Mouse (Mus musculus) heart, postnatal 4 days (tissue): ENCODE data around the gene 1700003F12Rik. TPM values are rescaled to one million over a fixed set of nuclear protein-coding genes. Genes with fewer than 3 reads are reported as not detected.

Experiments
- DNase-seq: peaks from one replicate; pipeline ENCODE4 v3.0.0; 2021
- total RNA-seq, 2 experiments: library from RNA; stranded (reverse); gene quantifications; 2 replicates each; pipeline ENCODE4 v1.2.3; 2021

Gene 1700003F12Rik
- total RNA-seq, 2 experiments from 2014 or later, result 0.81 TPM; not detected in 1

DNA sequence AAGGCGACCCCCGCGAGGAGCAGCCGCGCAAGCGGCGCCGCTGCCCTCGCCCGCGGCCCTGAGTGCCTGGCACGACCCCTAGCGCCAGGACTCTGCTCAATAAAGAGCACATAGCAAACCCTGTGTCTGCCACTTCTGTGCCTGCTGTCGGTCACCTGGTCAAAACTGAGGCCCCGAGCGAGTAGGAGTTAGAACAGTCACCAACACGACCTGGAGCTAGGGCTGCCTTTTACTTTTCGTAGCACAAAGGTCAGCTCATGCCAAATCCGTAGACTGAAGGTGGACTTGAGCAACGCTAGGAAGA lies 3.0 kb downstream of the 1700003F12Rik start:
- DNase-seq, result no peak

DNA sequence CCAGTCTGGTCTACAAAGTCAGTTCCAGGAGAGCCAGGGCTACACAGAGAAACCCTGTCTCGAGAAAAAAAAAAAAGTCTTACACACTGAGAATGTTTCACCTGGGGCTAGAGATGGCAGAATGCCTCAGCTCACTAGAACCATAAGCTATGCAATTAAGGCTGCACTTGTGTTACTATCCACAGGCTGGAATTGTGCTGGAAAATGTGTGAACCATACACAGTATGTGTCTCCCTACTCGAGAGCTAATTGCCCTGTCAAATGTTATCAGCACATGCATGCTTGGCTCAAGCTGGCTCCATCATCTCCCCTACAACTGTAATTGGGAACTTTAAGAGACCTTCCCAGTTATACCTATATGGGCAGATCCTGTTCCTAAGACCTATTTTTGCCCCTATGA lies 4.1 kb downstream of the 1700003F12Rik start:
- no peak for DNase-seq

DNA sequence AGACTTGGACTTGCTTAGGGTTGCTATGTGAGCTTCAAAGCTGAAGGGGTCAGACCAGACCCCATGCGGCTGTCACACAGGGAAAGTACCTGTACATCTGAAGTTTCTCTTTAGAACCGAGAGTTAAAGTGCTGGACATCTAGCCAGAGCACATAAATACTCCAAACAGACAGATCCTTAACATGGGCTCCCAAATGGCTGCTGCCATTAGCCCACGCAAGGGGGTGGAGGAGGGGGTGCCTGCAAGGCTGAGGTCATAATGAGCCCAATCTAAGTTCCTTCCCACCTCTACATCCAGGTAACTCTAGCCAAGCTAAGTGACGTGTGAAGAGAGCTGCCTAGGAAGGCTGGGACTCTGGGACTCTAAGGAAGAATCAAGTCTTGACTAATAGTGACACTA lies 4.6 kb downstream of the 1700003F12Rik start, which contains the start of gene Actl10:
Gene Actl10, plus strand, starts transcription at position 301 of the 400 bp plus-strand sequence.
- DNase-seq, result no peak

DNA sequence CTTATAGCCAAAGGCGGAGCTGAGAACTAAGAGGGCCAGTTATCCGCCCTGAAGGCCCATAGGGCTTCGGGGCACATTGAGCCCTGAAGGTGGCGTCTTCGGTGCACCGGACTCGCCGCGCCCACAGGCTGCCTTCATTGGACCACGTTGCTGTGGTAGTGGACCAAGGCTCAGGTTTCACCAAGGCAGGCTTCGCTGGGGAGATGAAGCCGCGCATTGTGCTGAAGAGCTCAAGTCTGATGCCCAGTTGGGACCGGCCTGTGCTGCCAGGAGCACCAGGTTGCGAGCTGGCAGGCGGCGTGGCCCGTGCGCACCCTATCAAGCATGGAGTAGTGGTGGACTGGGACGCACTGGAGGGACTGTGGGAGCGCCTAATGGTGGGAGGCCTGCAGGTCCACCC lies 5.0 kb downstream of the 1700003F12Rik start:
- DNase-seq, result peak; percentile 31

DNA sequence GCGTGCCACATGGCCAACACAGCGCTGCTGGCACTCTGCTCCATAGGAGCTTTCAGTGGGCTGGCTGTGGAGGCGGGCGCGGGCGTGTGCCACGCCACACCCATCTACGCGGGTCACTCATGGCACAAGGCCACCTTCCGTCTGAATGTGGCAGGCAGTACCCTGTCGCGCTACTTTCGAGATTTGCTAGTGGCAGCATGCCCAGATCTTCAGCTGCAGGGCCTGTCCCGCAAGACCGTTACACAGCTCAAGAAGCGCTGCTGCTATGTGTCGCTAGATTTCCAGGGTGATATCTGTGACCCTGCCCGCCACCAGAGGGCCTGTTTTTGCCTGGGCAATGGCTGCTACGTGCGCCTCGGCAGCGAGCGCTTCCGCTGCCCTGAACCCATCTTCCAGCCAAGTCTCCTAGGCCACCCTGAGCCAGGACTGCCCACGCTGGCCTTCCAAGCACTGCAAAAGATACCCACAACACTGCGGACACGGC lies 5.6 kb downstream of the 1700003F12Rik start:
- DNase-seq, result peak; percentile 76

DNA sequence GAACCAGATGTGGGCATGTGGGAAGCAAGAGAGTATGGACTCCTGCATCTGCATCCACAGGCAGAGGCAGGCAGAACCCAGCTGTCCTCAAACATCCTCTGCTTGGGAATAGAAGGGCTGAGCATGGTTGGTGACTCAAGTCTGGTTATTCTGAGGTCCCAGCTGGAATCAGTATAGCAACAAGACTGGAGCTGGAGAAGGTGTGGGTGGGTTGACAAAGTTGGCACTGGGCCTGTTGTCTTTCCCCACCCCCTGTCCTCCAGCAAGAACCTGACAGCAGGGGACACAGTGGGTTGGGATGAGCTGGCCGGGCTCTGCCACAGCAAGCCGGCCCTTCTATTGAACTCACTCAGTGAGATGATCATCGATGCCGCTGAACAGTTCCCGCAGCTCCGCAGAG lies 8.3 kb downstream of the 1700003F12Rik start:
- no peak for DNase-seq

DNA sequence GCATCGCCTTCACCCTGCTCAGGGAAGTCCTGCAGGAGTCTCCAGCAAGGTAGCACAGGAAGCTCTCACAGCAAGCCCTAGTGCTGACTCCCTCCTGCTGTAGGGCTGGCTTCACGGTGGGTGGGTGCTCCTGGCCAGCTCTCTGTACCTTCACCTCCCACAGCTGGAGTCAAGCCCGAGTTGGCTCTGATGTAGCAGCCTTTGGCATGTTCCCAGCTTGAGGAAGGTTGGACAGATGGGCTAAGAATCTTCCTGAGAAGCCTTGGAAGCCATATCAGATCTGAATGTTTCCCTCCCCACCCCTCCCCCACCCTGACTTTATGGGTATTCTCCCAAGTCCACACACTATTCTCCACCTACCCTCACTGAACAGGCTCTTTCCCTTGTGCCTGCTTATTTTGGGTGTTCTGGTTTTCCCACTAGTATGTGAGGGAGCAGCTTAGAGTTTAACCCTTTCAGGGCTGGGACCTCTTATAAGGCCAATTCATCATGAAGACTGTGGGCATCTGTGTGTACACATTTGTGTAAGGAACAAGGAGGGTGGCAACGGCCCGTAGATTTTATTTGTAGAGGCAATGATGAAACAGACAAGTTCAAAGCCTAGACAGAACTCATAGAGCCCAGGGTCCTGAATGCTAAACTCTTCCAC lies 10.4 kb downstream of the 1700003F12Rik start:
- peak; percentile 42 for DNase-seq

DNA sequence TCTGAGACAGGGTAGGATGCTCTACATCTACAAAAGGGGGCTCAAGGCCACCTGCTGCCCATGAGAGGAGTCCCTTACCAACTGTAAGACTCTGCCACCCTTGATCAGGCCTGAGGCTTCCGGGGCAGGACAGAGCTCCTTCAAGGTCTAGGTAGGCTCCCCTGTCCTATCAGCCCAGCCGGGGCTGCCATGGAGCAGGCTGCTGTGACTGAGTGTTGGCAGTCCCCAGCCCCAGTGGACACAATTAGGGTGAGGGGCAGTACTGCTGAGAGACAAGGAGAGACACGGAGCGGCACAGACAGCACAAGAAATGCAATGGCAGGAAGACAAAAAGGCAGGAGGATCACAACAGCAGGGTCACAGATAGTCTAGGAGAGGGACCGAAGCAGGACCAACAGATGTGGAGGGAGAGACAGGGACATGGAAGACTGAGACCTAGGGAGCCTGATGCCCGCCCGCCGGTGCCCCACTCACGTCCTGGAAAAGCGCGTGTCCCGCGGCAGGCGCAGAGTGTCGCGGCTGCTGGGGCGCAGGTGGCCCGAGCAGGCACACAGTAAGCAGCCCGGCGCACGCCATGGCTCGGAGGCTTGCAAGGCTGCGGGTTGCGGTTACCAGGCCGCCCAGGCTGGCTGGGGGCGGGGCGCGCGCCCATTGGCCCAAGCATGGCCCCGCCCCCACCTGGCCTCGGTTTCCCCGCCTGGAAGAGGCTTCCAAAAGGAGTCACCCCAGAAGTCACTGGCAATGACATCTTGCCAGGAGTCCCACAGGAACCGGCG lies 11.6 kb downstream of the 1700003F12Rik start, which contains the start of gene Necab3:
Gene Necab3, minus strand, starts transcription at position 627 of the 776 bp plus-strand sequence.
- DNase-seq, result peak; percentile 45

DNA sequence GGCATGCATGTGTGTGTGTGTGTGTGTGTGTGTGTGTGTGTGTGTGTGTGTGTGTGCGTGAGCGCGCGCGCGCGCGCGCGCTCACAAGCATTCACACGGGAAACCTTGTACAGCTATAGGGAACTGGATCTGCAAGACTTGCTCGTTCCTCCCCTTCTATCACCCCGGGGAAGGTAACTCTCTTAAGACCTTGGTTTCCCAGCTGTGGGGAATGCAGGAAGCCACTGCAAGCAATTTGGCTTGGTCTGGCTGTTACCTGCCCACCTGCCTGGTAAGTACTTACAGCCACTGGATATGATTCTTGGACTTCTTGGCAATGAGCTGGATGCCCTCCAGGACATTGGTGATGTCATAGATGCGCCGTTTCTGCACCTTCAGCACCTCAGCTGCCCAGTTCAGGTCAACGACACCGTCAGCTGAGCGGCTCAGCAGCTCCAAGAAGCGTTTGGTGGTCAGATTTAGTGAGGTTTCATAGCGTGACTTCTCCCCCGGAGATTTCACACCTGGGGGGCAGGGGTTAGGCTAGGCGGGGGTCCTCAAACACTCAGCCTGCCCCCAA lies 16.8 kb downstream of the 1700003F12Rik start:
- DNase-seq, result no peak

DNA sequence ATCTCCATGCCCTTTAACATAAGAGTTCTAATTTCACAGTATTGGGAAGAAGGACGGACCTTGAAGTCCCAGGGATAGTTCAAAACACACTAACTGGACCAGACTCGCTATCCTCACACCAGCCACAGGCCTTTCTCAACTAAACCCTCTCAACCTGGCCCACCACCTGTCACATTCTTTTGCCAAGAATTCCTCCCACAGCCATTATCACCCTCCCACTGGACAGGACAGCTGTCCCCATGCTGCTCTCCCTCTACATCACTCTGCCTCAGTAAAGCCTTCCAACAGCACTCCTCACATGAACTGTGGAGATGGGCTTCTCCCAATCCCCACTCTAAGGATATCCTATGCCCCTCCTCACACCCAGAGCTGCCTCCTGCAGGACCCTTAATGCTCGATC lies 18.7 kb downstream of the 1700003F12Rik start:
- no peak for DNase-seq

DNA sequence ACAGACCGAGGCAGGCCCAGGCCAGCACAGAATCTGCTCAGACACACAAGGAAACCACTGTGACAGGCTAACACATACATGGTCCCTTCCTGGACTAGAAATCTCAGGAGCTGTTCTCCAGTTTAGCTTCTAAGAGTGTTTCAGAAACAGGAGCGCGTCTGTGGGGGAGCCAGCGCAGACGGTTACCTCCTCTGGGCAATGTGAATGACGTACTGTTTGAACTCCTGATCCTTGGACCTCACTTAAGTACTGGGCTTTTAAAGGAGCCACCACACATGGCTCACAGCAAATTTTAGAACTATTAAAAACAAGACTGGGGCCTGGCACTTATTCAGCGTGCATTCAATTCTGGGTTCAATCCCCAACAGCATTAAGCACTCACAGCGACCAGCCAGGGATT lies 19.8 kb downstream of the 1700003F12Rik start:
- no peak for DNase-seq

DNA sequence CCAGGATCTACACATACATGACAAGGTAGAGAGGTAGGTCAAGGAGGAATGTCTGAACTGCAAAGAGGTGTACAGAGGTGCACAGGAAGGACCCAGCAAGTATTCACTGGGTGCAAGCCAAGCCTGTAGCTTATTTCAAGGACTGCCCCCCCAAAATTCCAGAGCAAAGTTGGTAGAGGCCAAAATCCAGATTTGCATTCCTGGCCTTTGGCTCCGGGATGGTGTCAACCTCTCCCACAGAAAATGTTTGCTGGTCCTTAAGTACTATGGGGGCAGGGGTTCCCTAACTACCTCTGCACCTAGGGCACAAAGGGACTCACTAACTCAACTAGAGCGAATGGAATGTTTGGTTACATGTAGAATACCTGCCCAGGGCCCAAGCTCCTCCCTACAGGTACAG lies 20.9 kb downstream of the 1700003F12Rik start:
- no peak for DNase-seq

DNA sequence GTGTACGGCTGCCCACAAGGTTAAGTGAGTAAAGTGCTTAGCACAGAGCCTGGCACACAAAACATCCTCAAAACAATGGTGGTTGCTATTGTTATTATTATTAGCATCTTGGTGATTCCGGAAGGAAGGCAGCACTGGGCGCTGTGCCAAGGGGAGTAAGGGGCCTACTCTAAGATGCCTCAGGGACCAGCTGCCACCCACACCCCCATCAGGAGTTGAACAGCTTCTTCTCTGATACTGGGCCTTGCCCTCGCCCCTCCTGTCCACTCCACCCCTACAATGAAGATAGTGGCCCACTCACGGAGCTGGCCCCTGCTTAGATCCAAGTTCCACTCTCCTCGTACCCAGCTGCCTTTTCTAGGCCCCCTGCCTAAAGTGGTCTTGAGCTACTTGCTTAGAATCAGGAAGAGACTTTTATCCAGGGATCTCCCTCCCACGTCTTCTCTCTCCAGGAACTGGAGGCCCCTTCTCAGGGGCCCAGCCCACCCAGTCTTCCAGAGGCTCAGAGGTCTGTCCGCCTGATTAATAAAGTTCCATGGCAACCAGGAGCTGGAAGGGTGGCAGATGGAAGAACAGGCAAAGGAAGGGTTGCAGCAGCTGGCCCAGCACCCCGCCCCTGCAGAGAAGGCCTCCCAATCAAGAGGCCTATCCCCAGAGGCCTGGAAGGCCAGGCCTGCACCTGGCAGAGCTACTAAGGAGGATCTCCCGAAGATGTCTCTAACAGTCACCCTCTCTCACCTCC lies 21.6 kb downstream of the 1700003F12Rik start:
- peak; percentile 65 for DNase-seq

DNA sequence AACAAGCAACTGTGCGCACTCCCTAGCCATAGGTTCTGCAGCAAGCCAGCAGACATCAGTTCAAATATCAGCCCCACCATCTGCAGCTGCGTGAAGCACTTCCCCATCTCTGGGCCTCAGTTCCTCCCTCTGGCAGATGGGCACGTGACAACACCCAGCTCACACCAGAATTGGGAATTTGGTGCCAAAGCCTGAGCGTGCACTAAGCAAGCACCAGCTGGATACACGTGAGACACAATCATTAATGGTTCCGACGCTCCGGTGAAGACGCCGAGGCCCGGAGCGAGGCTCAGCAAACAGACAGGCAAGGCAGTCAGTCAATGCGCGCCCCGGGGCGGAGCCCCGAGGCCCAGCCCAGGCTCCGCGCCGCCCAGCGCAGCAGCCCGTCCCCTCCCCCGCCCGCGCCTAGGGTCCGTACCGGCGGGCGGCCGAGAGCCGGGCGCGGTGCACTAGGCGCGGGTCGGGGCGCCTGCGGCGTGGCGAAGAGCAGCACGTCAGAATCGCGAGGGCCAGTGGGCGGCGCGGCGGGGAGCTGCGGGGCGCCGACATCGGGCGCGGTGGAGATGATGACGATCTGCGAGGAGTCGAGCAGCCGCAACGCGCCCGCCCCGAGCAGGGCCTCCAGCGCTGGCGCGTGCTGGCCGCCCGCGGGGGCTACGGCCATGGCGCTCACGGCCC lies 22.3 kb downstream of the 1700003F12Rik start:
- peak; percentile 71 for DNase-seq

DNA sequence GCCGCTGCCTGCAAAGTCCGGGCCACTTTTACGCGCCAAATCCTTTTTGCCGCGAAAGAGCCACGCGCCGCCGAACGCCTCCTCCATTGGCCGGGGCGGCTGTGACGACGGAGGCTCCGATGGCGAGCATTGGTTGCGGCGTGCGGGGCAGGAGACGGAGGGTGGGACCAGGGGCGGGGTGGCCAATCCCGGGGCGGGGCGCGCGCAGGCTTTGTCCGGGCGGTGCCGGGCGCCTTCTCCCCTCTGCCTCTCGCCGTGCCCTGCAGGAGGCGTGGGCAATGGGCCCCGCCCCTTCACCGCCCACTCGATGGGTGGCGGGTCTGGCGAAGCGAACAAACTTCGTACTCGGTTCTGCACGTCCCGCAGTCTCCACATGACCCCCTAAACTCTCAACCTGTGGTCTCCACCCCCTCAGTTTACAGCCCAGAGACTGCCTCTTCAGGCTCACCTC lies 23.0 kb downstream of the 1700003F12Rik start, which contains the start of gene E2f1:
Gene E2f1, minus strand, starts transcription at position 57 of the 451 bp plus-strand sequence.
- peak; percentile 97 for DNase-seq

DNA sequence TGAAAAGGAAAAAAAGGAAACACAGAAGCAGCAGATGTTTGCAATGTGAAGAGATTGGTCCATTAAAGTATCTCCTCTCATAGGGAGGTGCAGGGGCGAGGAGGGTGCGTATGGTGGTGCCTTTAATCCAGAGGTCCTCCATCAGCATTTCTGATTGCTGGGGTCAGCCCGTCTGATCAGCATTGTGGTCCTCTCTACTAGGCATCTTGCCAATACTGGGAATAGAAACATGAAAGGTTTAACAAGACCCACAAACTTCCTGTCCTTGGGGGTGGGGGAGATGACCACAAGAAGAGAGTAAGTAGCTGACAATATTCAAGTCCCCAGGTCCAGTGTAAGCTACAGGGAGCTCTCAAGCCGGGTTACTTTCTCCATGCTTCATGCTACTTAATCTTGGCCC lies 23.8 kb downstream of the 1700003F12Rik start:
- no peak for DNase-seq

DNA sequence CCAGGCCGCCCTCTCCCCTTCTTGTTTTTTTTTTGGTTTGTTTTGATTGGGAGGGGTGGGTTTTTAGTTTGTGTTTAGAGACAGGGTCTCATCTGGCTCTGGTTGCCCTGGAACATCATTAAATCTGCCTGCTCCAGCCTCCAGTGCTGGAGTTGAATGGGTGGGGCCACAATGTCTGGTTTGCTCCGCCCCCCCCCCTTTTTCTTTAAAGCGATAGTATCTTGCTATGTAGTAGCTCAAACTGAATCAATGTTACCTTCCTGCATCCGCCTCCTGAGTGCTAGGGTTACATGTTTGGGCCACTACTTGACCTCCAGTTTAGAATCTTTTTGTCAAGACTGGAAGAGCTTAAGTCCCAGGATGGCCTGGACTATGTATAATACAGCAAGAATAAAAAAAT lies 24.4 kb downstream of the 1700003F12Rik start:
- DNase-seq, result no peak

DNA sequence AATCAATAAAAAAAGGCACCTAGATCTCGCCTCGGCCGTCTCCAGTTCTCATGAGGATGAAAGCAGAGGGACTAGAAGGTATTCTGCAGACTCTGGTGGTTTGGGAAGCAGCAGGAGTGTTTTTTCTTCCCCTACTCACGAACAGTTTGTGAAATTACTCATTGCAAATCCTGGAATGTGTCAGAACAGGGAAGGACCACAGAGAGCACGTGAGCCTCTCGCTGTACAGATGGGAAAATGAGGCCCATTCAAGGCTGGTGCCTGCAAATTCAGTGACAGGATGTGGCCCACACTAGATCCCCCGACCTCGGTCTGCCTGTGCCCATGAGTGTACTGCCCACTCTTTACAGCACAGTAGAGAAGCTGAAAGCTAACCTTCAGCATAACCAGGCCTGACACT lies 25.1 kb downstream of the 1700003F12Rik start:
- no peak for DNase-seq

DNA sequence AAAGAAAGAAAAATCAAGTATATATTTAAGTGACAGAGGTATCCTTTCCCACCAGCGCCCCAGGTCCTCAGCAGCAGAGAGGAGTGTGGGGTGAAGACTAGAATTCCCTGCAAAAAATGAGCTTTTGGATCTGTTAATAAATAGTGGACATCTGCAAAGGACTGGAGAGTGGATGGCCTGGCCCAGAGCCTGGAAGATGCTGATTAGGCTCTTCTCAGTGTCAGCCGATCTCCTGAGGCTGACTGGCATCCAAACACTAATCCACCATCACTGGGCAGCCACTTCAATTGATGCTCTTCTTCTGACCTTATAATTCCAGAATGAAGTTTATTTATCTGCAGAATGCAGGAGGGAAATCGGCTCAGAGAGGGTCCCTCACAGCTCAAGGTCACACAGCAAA lies 26.1 kb downstream of the 1700003F12Rik start:
- no peak for DNase-seq

DNA sequence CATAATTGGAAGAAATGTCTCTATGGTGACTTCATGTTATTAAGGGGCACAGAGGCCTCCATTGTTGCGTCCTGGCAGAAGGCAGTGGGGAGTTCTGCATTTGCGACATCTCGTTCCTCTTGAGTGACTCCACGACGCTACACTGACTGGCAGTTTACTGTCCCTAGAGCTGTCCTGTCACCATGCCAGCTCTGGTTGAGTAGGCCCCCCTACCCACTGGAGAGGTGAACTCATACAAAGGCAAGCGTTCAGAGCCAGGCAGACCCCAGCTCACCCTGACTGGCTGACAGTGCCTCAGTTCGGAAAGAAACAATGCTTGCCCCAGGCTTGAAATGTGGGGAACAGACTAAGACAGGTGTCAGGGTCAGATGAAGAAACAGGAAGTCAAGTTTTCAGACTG lies 27.4 kb downstream of the 1700003F12Rik start:
- DNase-seq, result no peak

DNA sequence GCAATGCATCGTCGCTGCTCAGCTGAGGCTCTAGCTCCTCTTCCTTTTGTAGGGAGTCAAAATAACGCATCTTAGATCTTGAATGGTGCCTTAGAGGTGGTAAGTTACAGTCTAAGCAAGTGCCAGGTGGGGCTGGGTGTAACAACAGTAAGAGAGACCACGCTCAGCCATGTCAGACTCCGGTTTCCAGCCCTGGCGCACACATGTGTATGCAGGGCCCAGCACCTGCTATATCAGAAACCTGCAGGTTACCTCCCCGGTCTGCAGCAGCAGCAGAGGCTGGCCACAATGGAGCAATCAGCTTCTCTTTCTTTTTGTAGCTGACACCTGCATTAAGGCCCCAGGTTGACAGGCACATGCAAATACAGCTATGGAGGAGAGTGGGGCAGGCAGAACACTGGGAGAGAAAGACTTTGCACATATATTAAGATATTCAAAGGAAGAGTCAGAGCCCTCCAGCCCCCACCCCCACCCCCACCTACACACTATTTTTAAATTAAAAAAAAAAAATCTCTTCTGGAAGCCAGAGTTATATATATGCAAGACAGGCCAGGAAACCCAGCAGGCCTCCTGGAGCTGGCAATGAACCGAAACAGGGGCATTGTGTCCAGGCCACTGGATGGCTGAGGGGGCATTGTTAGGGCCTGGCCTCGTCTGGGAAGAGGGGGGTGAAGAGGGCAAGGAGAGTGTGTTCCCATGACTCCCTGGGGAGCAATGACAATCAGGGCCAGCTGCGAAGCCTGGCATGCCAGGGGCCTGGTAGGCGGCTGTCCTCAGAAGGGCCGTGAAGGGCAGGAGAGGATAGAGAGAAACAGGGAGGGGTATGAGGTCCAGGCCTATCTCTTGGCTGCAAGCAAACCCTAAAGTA lies 30.2 kb downstream of the 1700003F12Rik start:
- DNase-seq, result no peak
